Mouse (Mus musculus) G1E (cell line): ENCODE results near the gene Rsph10b. TPM values are rescaled to one million over a fixed set of nuclear protein-coding genes. Genes with fewer than 3 reads are reported as not detected.

Source experiments
- ATAC-seq: 2 replicates; pipeline ENCODE4 v1.8.0; 2016; ENCODE audit warnings: mild to moderate bottlenecking; ENCODE audit not compliant: insufficient number of reproducible peaks, poor library complexity, low FRiP score, severe bottlenecking; ENCODE audit errors: extremely low read depth
- DNase-seq: peaks from one replicate; pipeline ENCODE4 v3.0.0; 2012; ENCODE audit warnings: low spot score
- H3K27me3 ChIP-seq: 2 replicates; pipeline ENCODE4 v1.6.1; 2012; ENCODE audit warnings: mild to moderate bottlenecking, low read length, inconsistent platforms; ENCODE audit not compliant: insufficient read depth
- H3K36me3 ChIP-seq: replicated peaks from 2 replicates; pipeline ENCODE3; 2012; ENCODE audit warnings: mild to moderate bottlenecking, inconsistent platforms
- H3K4me1 ChIP-seq: 2 replicates; pipeline ENCODE4 v1.6.1; 2012; ENCODE audit warnings: low read depth, low read length, inconsistent platforms, mixed read lengths; ENCODE audit not compliant: insufficient read depth
- H3K4me3 ChIP-seq: 2 replicates; pipeline ENCODE4 v1.5.1; 2012; ENCODE audit warnings: low read depth, mild to moderate bottlenecking, inconsistent platforms, low read length, moderate library complexity, mixed read lengths
- H3K9me3 ChIP-seq: replicated peaks from 2 replicates; pipeline ENCODE4 v1.6.1; 2012; ENCODE audit warnings: inconsistent platforms
- CTCF ChIP-seq: IDR thresholded peaks from 2 replicates; pipeline ENCODE4 v1.5.1; 2012; ENCODE audit warnings: low read depth, low read length, inconsistent platforms, mixed read lengths
- GATA1 ChIP-seq: IDR thresholded peaks from 2 replicates; pipeline ENCODE4 v1.6.1; 2012; ENCODE audit warnings: borderline replicate concordance, low read length, inconsistent platforms, mixed read lengths
- GATA2 ChIP-seq: IDR thresholded peaks from 2 replicates; pipeline ENCODE4 v1.6.1; 2012; ENCODE audit warnings: low read depth, low read length, inconsistent platforms, borderline replicate concordance
- POLR2AphosphoS5 ChIP-seq: IDR thresholded peaks from 2 replicates; pipeline ENCODE4 v1.6.1; 2012; ENCODE audit warnings: low read depth, low read length, inconsistent platforms; ENCODE audit not compliant: insufficient replicate concordance
- TAL1 ChIP-seq: conservative IDR thresholded peaks from 2 replicates; pipeline ENCODE4 v1.6.1; 2012; ENCODE audit warnings: low read depth, low read length, inconsistent platforms, mixed read lengths
- polyA plus RNA-seq: library from polyadenylated mRNA; stranded (reverse); fragments of >175 nt; gene quantifications from 2 replicates; pipeline ENCODE4 v1.2.3, GENCODE M21; 2012
- total RNA-seq, 2 experiments: library from RNA; stranded (forward) in 1 of 2; stranded (reverse) in 1 of 2; fragments of 200-1000 nt in 1 of 2; fragments of >200 nt in 1 of 2; fragmentation: Nextera tagmentation in 1 of 2; gene quantifications; 2 replicates each; pipeline ENCODE4 v1.2.3; 2014 to 2017

The Rsph10b gene
- total and polyA plus RNA-seq, 3 experiments = 1.7 TPM; not detected in 2

DNA sequence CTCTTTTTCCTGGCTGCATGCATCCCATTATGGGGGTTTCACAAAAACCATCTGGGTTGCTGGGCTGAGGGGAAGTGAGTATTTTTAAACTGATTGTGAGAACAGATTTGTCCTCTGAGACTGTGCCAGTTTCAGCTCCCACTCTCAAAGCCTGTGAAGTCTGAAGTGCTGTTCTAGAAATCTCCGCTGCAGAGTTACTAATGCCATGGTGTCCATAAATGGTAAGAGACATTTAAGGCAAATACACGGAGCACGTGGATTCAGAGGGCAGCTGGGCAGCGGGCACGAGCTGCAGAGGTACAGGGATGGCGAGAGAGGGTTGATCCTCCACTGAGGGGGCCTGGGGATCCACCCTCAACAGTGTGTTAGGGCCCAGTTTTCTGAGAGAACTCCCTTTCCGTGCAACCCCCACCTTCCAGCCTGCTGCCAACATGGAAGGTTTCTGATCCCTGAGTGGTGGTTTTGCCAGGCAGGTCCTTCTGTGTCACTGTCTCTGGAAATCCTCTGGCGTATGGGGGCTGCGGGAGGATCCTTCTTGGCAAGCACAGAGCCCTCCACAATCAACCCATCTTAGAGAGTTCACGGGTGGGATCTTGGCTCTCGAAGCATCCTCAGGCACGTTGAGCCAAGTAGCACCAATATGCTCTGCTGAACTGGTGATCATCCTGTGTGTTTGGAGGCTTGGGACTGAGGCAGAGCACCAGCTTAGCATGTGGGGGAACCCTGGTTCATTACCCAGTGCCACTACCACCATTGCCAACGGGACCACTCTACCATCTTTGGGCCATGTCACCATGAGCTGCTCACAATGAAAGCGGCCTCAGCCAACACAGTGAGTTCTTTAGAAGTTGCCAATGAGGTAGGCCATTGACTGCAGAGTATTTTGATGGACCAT, 10.6 kb downstream of the Rsph10b start:
- Histone ChIP-seq H3K4me1 (peaks cover 3% of the 10 kb centered on the region; the same call in 1 of the 2 replicates), H3K36me3 (no peaks in the 10 kb centered on the region), H3K4me3 (no peak overlapping the region), H3K9me3 (no peaks in the 10 kb centered on the region), H3K27me3 (peaks cover 13% of the 10 kb centered on the region)
- no peak for DNase-seq
- no peak for TF ChIP-seq TAL1
- ATAC-seq = no peak

DNA sequence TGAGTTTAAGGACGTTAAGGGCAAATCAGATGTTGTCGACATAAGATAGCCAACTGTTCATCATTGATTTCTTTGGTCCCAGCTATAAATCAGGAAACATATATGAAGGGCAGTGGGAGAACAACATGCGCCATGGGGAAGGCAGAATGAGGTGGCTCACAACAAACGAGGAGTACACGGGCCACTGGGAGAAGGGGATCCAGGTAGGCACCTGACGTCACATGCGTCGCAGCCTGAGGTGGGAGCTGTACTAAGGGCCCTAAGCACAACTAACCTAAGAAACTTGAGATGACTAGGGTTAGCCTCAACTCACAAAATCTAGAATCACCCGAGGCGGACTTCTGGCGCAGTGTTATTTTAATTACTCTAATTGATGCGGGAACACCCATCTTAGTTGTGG, 15.5 kb downstream of the Rsph10b start:
- Histone ChIP-seq H3K9me3 (no peaks in the 10 kb centered on the region), H3K36me3 (no peaks in the 10 kb centered on the region), H3K4me3 (no peak overlapping the region), H3K27me3 (peaks cover 14% of the 10 kb centered on the region), H3K4me1 (no peaks in the 10 kb centered on the region)
- DNase-seq = no peak
- ATAC-seq = no peak
- TF ChIP-seq GATA2 = no peak
- TF ChIP-seq CTCF = no peak
- TF ChIP-seq GATA1 = no peak
- no peak for TF ChIP-seq TAL1
- TF ChIP-seq POLR2AphosphoS5 = no peak

DNA sequence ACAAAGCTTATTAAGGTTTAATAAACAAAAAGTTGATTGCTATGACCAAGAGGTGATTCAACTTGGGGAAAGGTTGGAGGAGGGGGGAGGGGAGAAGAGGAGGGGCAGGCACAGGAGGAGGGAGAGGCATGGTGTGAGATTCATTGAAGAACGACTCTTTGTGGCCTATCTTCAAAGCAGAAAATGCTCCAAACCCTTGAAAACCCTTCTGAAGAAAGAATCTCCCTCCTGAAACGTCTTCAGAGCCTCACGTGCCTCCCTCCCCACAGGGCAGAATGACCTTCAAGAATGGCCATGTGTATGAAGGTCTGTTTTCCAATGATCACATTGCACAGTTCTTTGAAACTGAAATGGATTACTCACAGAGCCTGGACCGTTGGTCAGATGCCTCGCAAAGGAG, 17.2 kb downstream of the Rsph10b start:
- ATAC-seq (no peak), DNase-seq (no peak)
- TF ChIP-seq TAL1 (no peak), GATA1 (no peak), GATA2 (no peak), POLR2AphosphoS5 (no peak), CTCF (no peak)
- no peaks in the 10 kb centered on the region for H3K9me3 ChIP-seq
- no peaks in the 10 kb centered on the region for H3K4me1 ChIP-seq
- H3K36me3 ChIP-seq = no peaks in the 10 kb centered on the region
- H3K4me3 ChIP-seq = no peak overlapping the region
- peaks cover 5% of the 10 kb centered on the region; the same call in 1 of the 2 replicates for H3K27me3 ChIP-seq

GRCm38 (mm10) chr5:143957101-143957500, 24.3 kb downstream of the Rsph10b start:
- Histone ChIP-seq H3K36me3 (no peaks in the 10 kb centered on the region), H3K4me3 (no peak overlapping the region), H3K27me3 (peaks cover 21% of the 10 kb centered on the region), H3K9me3 (peaks cover 4% of the 10 kb centered on the region), H3K4me1 (no peaks in the 10 kb centered on the region)
- TF ChIP-seq POLR2AphosphoS5 (no peak), GATA1 (no peak), TAL1 (no peak), GATA2 (no peak), CTCF (no peak)
- no peak for ATAC-seq
- no peak for DNase-seq

DNA sequence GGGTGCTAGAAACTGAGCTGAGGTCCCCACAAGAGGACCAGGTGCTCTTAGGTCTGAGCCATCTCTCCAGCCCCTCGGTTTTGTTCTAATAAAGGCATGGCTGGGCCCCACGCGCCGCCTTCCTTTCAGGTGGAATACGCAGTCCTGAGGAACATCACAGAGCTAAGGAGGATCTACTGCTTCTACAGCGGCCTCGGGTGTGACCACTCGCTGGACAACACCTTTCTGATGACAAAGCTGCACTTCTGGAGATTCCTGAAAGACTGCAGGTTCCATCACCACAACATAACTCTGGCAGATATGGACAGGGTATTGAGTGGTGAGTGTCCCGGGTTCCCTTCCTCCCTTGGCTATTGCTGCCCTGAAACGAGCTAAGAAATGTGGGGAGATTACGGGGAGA, 26.7 kb downstream of the Rsph10b start:
- H3K36me3 ChIP-seq = no peaks in the 10 kb centered on the region

GRCm38 (mm10) chr5:143961176-143961575, 28.3 kb downstream of the Rsph10b start:
- DNase-seq (no peak), ATAC-seq (no peak)
- Histone ChIP-seq H3K4me1 (no peaks in the 10 kb centered on the region), H3K9me3 (peaks cover 4% of the 10 kb centered on the region), H3K27me3 (peaks cover 29% of the 10 kb centered on the region), H3K36me3 (no peaks in the 10 kb centered on the region), H3K4me3 (no peak overlapping the region)
- TF ChIP-seq TAL1 (no peak), POLR2AphosphoS5 (no peak), GATA1 (no peak), CTCF (no peak), GATA2 (no peak)

More for the DNA sequence above, 26.7 kb downstream of the Rsph10b start:
- no peak overlapping the region for H3K4me3 ChIP-seq
- ATAC-seq (no peak), DNase-seq (no peak)
- TF ChIP-seq POLR2AphosphoS5 (no peak), CTCF (no peak), GATA1 (no peak), TAL1 (no peak), GATA2 (no peak)
- H3K9me3 ChIP-seq = peaks cover 4% of the 10 kb centered on the region
- H3K27me3 ChIP-seq = peaks cover 26% of the 10 kb centered on the region
- H3K4me1 ChIP-seq = no peaks in the 10 kb centered on the region
